Mouse (Mus musculus): Measurements from ENCODE around the gene Pgr.

- no peak for TF ChIP-seq CTCF (IDR thresholded peaks at IDR 0.05; ENCODE audit: extremely low read depth, insufficient read depth, low read length)
- no peak for TF ChIP-seq POLR2A (IDR thresholded peaks at IDR 0.05; ENCODE audit: extremely low read depth, insufficient read depth, low read length)
Measured at GRCm38 (mm10) chr9:8901013-8901646, 1.5 kb downstream of the Pgr start.
